Mouse (Mus musculus) limb, embryonic 14.5 days (tissue): ENCODE data around the gene Wrap73. TPM values are rescaled to one million over a fixed set of nuclear protein-coding genes. Genes with fewer than 3 reads are reported as not detected.

Experiments
- ATAC-seq: fragments of 200-750 bp; cut with Nextera tagmentation; 2 replicates; pipeline ENCODE4 v1.8.0; 2017; ENCODE audit warnings: low read depth, moderate number of reproducible peaks, moderate TSS enrichment; ENCODE audit not compliant: low FRiP score
- DNase-seq: peaks from one replicate; pipeline ENCODE4 v3.0.0-alpha.2; 2015; ENCODE audit warnings: low spot score
- H3K27ac ChIP-seq: fragments of 300-500 bp; sonication (generic); replicated peaks from 2 replicates; pipeline ENCODE4 v1.5.1; 2014; ENCODE audit warnings: low read depth, mild to moderate bottlenecking, low read length, moderate library complexity, mixed read lengths
- H3K27me3 ChIP-seq: fragments of 300-500 bp; sonication (generic); 2 replicates; pipeline ENCODE4 v1.6.1; 2014; ENCODE audit warnings: low read length, mixed read lengths; ENCODE audit not compliant: control insufficient read depth, insufficient read depth
- H3K36me3 ChIP-seq: fragments of 300-500 bp; sonication (generic); 2 replicates; pipeline ENCODE4 v1.6.1; 2014; ENCODE audit warnings: mild to moderate bottlenecking, low read length, moderate library complexity, mixed read lengths; ENCODE audit not compliant: control insufficient read depth, insufficient read depth
- H3K4me1 ChIP-seq: fragments of 300-500 bp; sonication (generic); 2 replicates; pipeline ENCODE4 v1.6.1; 2014; ENCODE audit warnings: antibody characterized with exemption, low read length, mixed read lengths; ENCODE audit not compliant: control insufficient read depth, insufficient read depth
- H3K4me2 ChIP-seq: fragments of 300-500 bp; sonication (generic); replicated peaks from 2 replicates; pipeline ENCODE4 v1.6.1; 2014; ENCODE audit warnings: low read depth, mild to moderate bottlenecking, low read length, moderate library complexity; ENCODE audit not compliant: severe bottlenecking
- H3K4me3 ChIP-seq: fragments of 300-500 bp; sonication (generic); replicated peaks from 2 replicates; pipeline ENCODE4 v1.5.1; 2014; ENCODE audit warnings: low read length
- H3K9ac ChIP-seq: fragments of 300-500 bp; sonication (generic); 2 replicates; pipeline ENCODE4 v1.6.1; 2014; ENCODE audit warnings: mild to moderate bottlenecking, low read depth, low read length, moderate library complexity; ENCODE audit not compliant: severe bottlenecking
- H3K9me3 ChIP-seq: fragments of 300-500 bp; sonication (generic); 2 replicates; pipeline ENCODE4 v1.6.1; 2016; ENCODE audit warnings: low read length; ENCODE audit not compliant: control insufficient read depth
- POLR2A ChIP-seq: fragments of 200-500 bp; IDR thresholded peaks from 2 replicates; pipeline ENCODE4 v1.8.0; 2012; ENCODE audit warnings: inconsistent platforms, mild to moderate bottlenecking, moderate library complexity, borderline replicate concordance; ENCODE audit not compliant: insufficient read depth, insufficient read length; ENCODE audit errors: extremely low read depth
- WGBS: fragments of 180-500 bp; shearing (Covaris S2); extraction: QIAGEN DNeasy Blood & Tissue Kit; methylation state at CpG from one replicate; pipeline ENCODE4 v1.1.7; 2014; 5-methylcytosine and 5-hydroxymethylcytosine counted together
- polyA plus RNA-seq, 2 experiments: library from polyadenylated mRNA; depleted of rRNA in 1 of 2; stranded (reverse) in 1 of 2; unstranded in 1 of 2; fragments of >200 nt; fragmentation: Nextera tagmentation in 1 of 2; extraction: Ambion mirVana in 1 of 2; gene quantifications; 2 replicates each; pipeline versions ENCODE4 v1.2.1 to v1.2.3; 2012 to 2014

Wrap73 gene
- polyA plus RNA-seq, 2 experiments: 37.9 to 38.2 TPM

DNA sequence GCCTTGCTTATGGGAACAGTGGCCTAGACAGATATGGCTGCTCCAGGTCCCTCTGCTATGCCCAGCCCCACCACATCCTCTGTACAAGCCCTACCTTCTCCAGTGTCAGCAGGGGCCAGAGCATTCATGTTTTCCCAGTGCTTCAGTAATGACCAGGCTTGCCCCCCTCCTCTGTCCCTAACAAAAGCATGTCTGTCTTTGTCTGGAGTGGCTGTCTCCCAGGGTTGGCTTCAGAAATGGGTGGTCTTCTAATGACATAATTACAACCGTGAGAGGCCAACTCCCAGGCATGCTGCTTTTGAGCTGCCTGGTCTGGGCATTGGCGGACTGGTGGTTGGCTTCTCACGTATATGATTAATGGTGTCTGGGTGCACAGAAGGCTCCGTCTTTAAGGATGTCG lies 59.3 kb downstream of the Wrap73 start:
- no peak for TF ChIP-seq POLR2A
- Histone ChIP-seq H3K4me3 (no peak overlapping the region), H3K36me3 (no peaks in the 10 kb centered on the region), H3K4me1 (peaks cover 8% of the 10 kb centered on the region), H3K4me2 (no peak overlapping the region), H3K9me3 (no peaks in the 10 kb centered on the region), H3K9ac (no peak overlapping the region), H3K27me3 (no peaks in the 10 kb centered on the region), H3K27ac (no peak overlapping the region)
- ATAC-seq (no peak), DNase-seq (no peak)
- WGBS: 66% methylated on average over 5 of the region's 5 CpGs

GRCm38 (mm10) chr4:154204532-154204931 lies 62.4 kb downstream of the Wrap73 start:
- no peak overlapping the region for H3K4me3 ChIP-seq
- ATAC-seq (no peak), DNase-seq (no peak)
- no peaks in the 10 kb centered on the region for H3K9me3 ChIP-seq
- H3K27me3 ChIP-seq: no peaks in the 10 kb centered on the region
- H3K27ac ChIP-seq: no peak overlapping the region
- H3K9ac ChIP-seq: no peak overlapping the region
- WGBS: 67% methylated on average over 7 of the region's 7 CpGs
- TF ChIP-seq POLR2A: no peak
- no peaks in the 10 kb centered on the region for H3K4me1 ChIP-seq
- no peak overlapping the region for H3K4me2 ChIP-seq
- H3K36me3 ChIP-seq: no peaks in the 10 kb centered on the region

- Histone ChIP-seq H3K9me3 (no peaks in the 10 kb centered on the region), H3K27ac (no peak overlapping the region), H3K27me3 (no peaks in the 10 kb centered on the region), H3K4me2 (no peak overlapping the region), H3K9ac (no peak overlapping the region), H3K36me3 (no peaks in the 10 kb centered on the region), H3K4me1 (no peaks in the 10 kb centered on the region), H3K4me3 (no peak overlapping the region)
- no peak for DNase-seq
- no peak for ATAC-seq
- no peak for TF ChIP-seq POLR2A
- WGBS: 73% methylated on average over 5 of the region's 5 CpGs
Measured at GRCm38 (mm10) chr4:154205392-154205791, 63.2 kb downstream of the Wrap73 start.

DNA sequence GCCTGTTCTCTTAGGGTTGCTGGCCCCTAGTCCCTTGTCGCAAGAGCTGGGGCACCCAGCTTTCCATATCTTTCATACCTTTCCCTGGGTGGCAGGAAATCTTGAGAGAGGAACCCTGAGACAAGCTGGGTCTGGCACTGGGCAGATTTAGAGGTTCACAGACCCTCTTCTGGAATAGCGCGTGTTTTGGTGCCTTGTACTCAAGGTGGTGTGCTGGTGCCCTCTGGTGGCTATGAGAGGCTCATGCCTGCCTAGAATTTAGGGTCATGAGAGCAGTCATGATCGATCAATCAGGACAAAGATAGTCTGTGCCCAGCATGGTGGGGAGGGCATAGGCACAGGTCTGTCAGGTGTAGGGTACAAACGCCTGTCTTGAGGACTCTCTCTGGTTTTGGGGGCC lies 65.1 kb downstream of the Wrap73 start:
- WGBS: 18% methylated on average over 5 of the region's 5 CpGs
- TF ChIP-seq POLR2A: no peak
- Histone ChIP-seq H3K4me2 (no peak overlapping the region), H3K36me3 (no peaks in the 10 kb centered on the region), H3K9me3 (no peaks in the 10 kb centered on the region), H3K27me3 (no peaks in the 10 kb centered on the region), H3K27ac (no peak overlapping the region), H3K4me3 (no peak overlapping the region), H3K9ac (0 out of 2 replicates have a peak overlapping the region, but pooled peaks have one; percentile 25), H3K4me1 (peaks cover 5% of the 10 kb centered on the region; the same call in 1 of the 2 replicates)
- DNase-seq (peak; percentile 78), ATAC-seq (peak; percentile 48; the same call in 1 of the 2 replicates)

DNA sequence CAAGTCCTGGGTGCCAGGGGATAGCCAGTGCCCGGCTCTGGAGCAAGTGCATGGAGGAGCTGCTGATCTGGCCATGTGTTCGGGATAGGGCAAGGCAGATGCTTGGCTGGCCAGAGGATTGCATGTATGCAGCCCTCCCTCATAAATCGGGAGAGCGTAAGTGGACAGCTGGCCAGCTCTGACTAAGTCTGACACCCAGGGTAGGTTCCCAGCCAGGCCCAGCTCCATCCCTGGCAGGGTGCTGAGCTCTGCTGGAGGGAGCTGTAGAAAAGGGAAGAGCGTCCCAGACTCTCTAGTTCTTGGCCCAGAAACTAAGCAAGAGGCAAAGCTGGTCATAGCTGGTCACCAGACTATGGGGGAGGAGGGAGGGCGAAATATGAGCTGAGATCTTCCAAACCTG lies 66.9 kb downstream of the Wrap73 start:
- Histone ChIP-seq H3K4me1 (peaks cover 11% of the 10 kb centered on the region), H3K27me3 (no peaks in the 10 kb centered on the region), H3K36me3 (no peaks in the 10 kb centered on the region), H3K9ac (no peak overlapping the region), H3K9me3 (no peaks in the 10 kb centered on the region), H3K4me3 (no peak overlapping the region), H3K27ac (no peak overlapping the region), H3K4me2 (no peak overlapping the region)
- WGBS: 63% methylated on average over 6 of the region's 6 CpGs
- ATAC-seq (no peak), DNase-seq (no peak)
- no peak for TF ChIP-seq POLR2A

- 20% methylated on average over 3 of the region's 3 CpGs for WGBS
- no peak for DNase-seq
Measured at GRCm38 (mm10) chr4:154209825-154210224, 67.7 kb downstream of the Wrap73 start.

More at GRCm38 (mm10) chr4:154209825-154210224, 67.7 kb downstream of the Wrap73 start:
- Histone ChIP-seq H3K4me3 (no peak overlapping the region), H3K27ac (peak overlapping the region; percentile 61; the same call in 1 of the 2 replicates), H3K4me2 (no peak overlapping the region), H3K36me3 (no peaks in the 10 kb centered on the region), H3K9ac (no peak overlapping the region), H3K9me3 (no peaks in the 10 kb centered on the region), H3K27me3 (no peaks in the 10 kb centered on the region), H3K4me1 (peaks cover 11% of the 10 kb centered on the region)
- TF ChIP-seq POLR2A: no peak
- no peak for ATAC-seq
